Mouse (Mus musculus): ENCODE measurements around the gene Gm10376. TPM values are rescaled to one million over a fixed set of nuclear protein-coding genes. Genes with fewer than 3 reads are reported as not detected.

Gm10376 gene
- not detected for total RNA-seq (2023)

DNA sequence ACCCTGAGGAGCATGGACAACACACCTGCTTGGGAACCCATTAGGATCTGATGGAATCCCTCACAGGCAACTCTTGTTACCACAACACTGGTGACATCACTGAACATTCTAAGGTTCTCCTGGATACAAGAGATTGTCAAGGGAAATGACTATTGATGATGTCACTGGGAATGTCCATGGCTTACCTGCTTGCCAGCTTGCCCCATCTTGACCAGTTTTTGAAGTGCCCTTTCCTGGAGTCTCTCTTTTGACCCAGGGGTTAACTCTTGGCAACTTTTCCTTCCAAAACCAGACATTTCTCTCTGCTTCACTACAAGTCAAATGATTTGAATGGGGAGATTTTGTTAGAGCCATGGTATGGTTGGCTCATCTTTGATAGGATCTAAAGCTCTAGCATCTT lies at the start of gene Gm10376:
Gene Gm10376, minus strand, starts transcription at position 101 of the 400 bp plus-strand sequence.

GRCm38 (mm10) chr14:42993524-42993923 lies 21.9 kb downstream of the Gm10376 start, which contains the start of gene Gm8082:
Gm8082 (minus strand) TSS chr14:42993624.

Other genes with a start within 250 kb of the Gm10376 start
- not detected for gene Gm3015, start 246.8 kb downstream of the Gm10376 start, total RNA-seq (2023)
- gene Gm10377, start 217.6 kb downstream of the Gm10376 start, total RNA-seq (2023), result not detected
- gene Gm21977, start 162.2 kb downstream of the Gm10376 start, total RNA-seq (2023), result not detected
- not detected for gene Gm8082, start 22.0 kb downstream of the Gm10376 start, total RNA-seq (2023)
- not detected for gene Gm8094, start 61.0 kb upstream of the Gm10376 start, total RNA-seq (2023)
- not detected for gene Gm8104, start 85.0 kb upstream of the Gm10376 start, total RNA-seq (2023)
- gene Gm7233, start 164.2 kb upstream of the Gm10376 start, total RNA-seq (2023), result not detected
- not detected for gene Gm8122, start 219.7 kb upstream of the Gm10376 start, total RNA-seq (2023)
- gene Gm8126, start 243.0 kb upstream of the Gm10376 start, total RNA-seq (2023), result not detected